Mouse (Mus musculus) kidney, adult 2 months (tissue): ENCODE measurements around the gene Ccn5.

ENCODE experiments used
- CTCF ChIP-seq: fragments of 200-500 bp; conservative IDR thresholded peaks from 2 replicates; pipeline ENCODE4 v1.5.1; 2011; ENCODE audit warnings: low read depth, mild to moderate bottlenecking, control low read depth, low read length, moderate library complexity, mixed read lengths; ENCODE audit not compliant: insufficient read depth, insufficient read length
- POLR2A ChIP-seq: fragments of 200-500 bp; IDR thresholded peaks from one replicate; pipeline ENCODE4 v1.6.1; 2011; ENCODE audit warnings: low read depth, low read length, control low read depth

GRCm38 (mm10) chr2:163875484-163875883 is 54.8 kb downstream of the Ccn5 start:
- TF ChIP-seq CTCF = no peak
- no peak for TF ChIP-seq POLR2A
